Mouse (Mus musculus) B cell, adult 67 days (primary cell): ENCODE measurements around the gene Plau. TPM values are rescaled to one million over a fixed set of nuclear protein-coding genes. Genes with fewer than 3 reads are reported as not detected.

Experiments used
- total RNA-seq, 2 experiments: library from RNA; stranded (reverse); gene quantifications; 4 replicates each; pipeline ENCODE4 v1.2.4; 2023

The Plau gene
- total RNA-seq = 1 to 10 TPM; 1.2 to 1.6 TPM

GRCm38 (mm10) chr14:20836171-20836904 is at the start of gene Plau:
Plau (plus strand) TSS chr14:20836660.

GRCm38 (mm10) chr14:20793758-20794531 is 42.5 kb upstream of the Plau start, which contains the start of gene Camk2g:
Camk2g (minus strand) TSS chr14:20794088.

Other genes with a start within 250 kb of the Plau start
- 1 to 10 TPM; 5.1 to 5.2 TPM for gene Usp54, start 195.6 kb upstream of the Plau start, total RNA-seq
- not detected for gene Myoz1, start 180.1 kb upstream of the Plau start, total RNA-seq
- not detected for gene Synpo2l, start 168.3 kb upstream of the Plau start, total RNA-seq
- gene Sec24c, start 162.4 kb upstream of the Plau start, total RNA-seq = 100 to 1,000 TPM; 260 to 268 TPM
- 10 to 100 TPM in 1 of 2 experiments, 1 to 10 TPM in 1; 9.5 to 10.5 TPM for gene Fut11, start 141.7 kb upstream of the Plau start, total RNA-seq
- 10 to 100 TPM; 36.8 to 40.7 TPM for gene Chchd1, start 133.7 kb upstream of the Plau start, total RNA-seq
- 100 to 1,000 TPM; 175 to 196 TPM for gene Zswim8, start 129.1 kb upstream of the Plau start, total RNA-seq
- 10 to 100 TPM; 60.4 to 71.2 TPM for gene Ndst2, start 102.1 kb upstream of the Plau start, total RNA-seq
- 10 to 100 TPM; 20.3 to 21.6 TPM for gene Camk2g, start 42.6 kb upstream of the Plau start, total RNA-seq
- 10 to 100 TPM; 19.8 to 23.6 TPM for gene Vcl, start 92.7 kb downstream of the Plau start, total RNA-seq
- 10 to 100 TPM; 57.5 to 68.7 TPM for gene Ap3m1, start 215.8 kb downstream of the Plau start, total RNA-seq
- gene Adk, start 215.9 kb downstream of the Plau start, total RNA-seq = 10 to 100 TPM; 13.3 to 17.2 TPM